Mouse (Mus musculus) embryonic facial prominence, embryonic 13.5 days (tissue): ENCODE results near the gene Bag6. TPM values are rescaled to one million over a fixed set of nuclear protein-coding genes. Genes with fewer than 3 reads are reported as not detected.
A peak's percentile ranks its signal among the peaks of the same experiment; 100 is the strongest.

Source experiments
- ATAC-seq: fragments of 200-750 bp; cut with Nextera tagmentation; 2 replicates; pipeline ENCODE4 v1.8.0; 2017; ENCODE audit warnings: low read depth; ENCODE audit not compliant: insufficient number of reproducible peaks, insufficient read depth, low FRiP score, low TSS enrichment
- H3K27ac ChIP-seq: fragments of 300-500 bp; sonication (generic); 2 replicates; pipeline ENCODE4 v1.5.1; 2015; ENCODE audit warnings: moderate library complexity, mild to moderate bottlenecking, inconsistent platforms
- H3K27me3 ChIP-seq: fragments of 300-500 bp; sonication (generic); 2 replicates; pipeline ENCODE4 v1.6.1; 2015; ENCODE audit warnings: mild to moderate bottlenecking, inconsistent platforms
- H3K36me3 ChIP-seq: fragments of 300-500 bp; sonication (generic); 2 replicates; pipeline ENCODE4 v1.6.1; 2015; ENCODE audit warnings: mild to moderate bottlenecking, inconsistent platforms
- H3K4me1 ChIP-seq: fragments of 300-500 bp; sonication (generic); 2 replicates; pipeline ENCODE4 v1.6.1; 2015; ENCODE audit warnings: inconsistent platforms
- H3K4me2 ChIP-seq: fragments of 300-500 bp; sonication (generic); 2 replicates; pipeline ENCODE4 v1.6.1; 2015; ENCODE audit warnings: moderate library complexity, mild to moderate bottlenecking, inconsistent platforms
- H3K4me3 ChIP-seq: fragments of 300-500 bp; sonication (generic); 2 replicates; pipeline ENCODE4 v1.5.1; 2015; ENCODE audit warnings: mild to moderate bottlenecking, inconsistent platforms
- H3K9ac ChIP-seq: fragments of 300-500 bp; sonication (generic); 2 replicates; pipeline ENCODE4 v1.6.1; 2015; ENCODE audit warnings: mild to moderate bottlenecking, inconsistent platforms
- H3K9me3 ChIP-seq: fragments of 300-500 bp; sonication (generic); 2 replicates; pipeline ENCODE4 v1.6.1; 2016; ENCODE audit warnings: inconsistent platforms
- WGBS: fragments of 180-500 bp; shearing (Covaris S2); methylation state at CpG from one replicate; pipeline ENCODE4 v1.1.7; 2015; ENCODE audit warnings: mixed read lengths; 5-methylcytosine and 5-hydroxymethylcytosine counted together
- polyA plus RNA-seq: library from polyadenylated mRNA; unstranded; fragments of >200 nt; fragmentation: Nextera tagmentation; extraction: Ambion mirVana; gene quantifications from 2 replicates; pipeline ENCODE4 v1.2.1, GENCODE M21; 2015

The Bag6 gene
- polyA plus RNA-seq, 1 experiment from 2014 or later: 67.8 TPM

DNA sequence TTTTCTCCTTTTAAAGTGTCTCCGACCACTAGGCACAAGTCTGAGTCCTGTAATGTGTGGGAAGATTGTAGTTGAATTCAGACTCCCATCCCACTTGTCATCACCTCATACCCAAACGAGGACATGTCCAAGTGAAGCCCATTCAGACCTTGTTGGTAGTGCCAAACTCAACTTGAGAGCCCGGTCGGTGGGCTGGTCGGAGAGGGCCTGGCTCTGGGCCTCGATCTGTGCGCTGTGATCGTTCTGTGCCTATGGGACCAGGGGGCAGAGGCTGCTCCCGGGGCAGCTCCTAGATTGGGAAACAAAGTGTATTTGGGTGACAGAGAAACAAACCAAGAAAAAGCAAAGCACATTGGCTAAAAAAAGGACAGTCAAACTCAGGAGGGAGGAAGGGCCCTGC lies 18.1 kb downstream of the Bag6 start:
- Histone ChIP-seq H3K4me3 (no peak overlapping the region), H3K4me1 (peaks cover 23% of the 10 kb centered on the region), H3K36me3 (peaks cover 98% of the 10 kb centered on the region), H3K27me3 (no peaks in the 10 kb centered on the region), H3K9me3 (no peaks in the 10 kb centered on the region), H3K4me2 (no peak overlapping the region), H3K27ac (no peak overlapping the region), H3K9ac (no peak overlapping the region)
- ATAC-seq: no peak
- WGBS: 93% methylated on average over 9 of the region's 9 CpGs

DNA sequence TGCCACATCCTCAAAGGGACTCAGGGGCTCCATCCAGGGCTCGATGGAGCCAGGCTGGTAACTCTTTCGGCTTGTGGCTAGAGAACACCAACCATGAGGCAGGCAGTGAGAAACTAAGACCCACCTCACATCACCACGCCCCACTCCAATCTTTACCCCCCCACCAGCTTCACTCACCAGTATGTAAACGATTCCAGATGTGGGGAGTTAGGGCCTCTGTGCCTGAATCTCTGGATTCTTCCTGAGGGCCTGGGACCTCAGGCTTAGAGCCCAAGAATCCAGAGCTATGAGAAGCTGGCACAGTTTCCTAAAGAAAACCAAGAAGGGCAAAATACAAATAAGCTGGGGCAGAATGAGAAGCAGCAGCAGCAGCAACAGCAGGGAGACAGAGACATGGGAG lies 19.0 kb downstream of the Bag6 start:
- Histone ChIP-seq H3K27ac (peak overlapping the region; percentile 77), H3K27me3 (no peaks in the 10 kb centered on the region), H3K4me1 (peaks cover 23% of the 10 kb centered on the region), H3K4me2 (no peak overlapping the region), H3K9me3 (no peaks in the 10 kb centered on the region), H3K36me3 (peaks cover 98% of the 10 kb centered on the region), H3K9ac (0 out of 2 replicates have a peak overlapping the region, but pooled peaks have one; percentile 63), H3K4me3 (no peak overlapping the region)
- 35% methylated on average over 4 of the region's 4 CpGs for WGBS
- no peak for ATAC-seq

DNA sequence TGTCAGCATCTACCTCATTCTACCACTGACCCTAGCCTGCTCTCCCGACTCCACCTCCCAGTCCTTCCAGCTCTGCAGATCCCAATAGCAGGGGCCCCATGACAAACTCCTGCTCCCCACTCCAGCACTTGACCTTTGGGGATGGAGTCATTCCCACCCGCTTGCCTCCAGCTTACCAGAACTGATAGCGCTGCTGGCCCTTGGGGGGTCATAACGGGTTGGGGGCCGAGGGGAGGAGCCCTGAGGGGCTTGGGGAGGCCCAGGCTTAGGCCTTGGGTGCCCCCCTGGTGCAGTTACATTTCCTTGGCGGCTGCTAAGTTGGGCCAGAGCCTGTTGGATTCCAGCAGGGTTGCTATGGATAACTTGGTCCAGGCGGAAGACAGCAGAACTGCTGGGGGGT lies 19.6 kb downstream of the Bag6 start:
- ATAC-seq: no peak
- no peak overlapping the region for H3K4me3 ChIP-seq
- no peaks in the 10 kb centered on the region for H3K9me3 ChIP-seq
- peak overlapping the region; percentile 5; the same call in 1 of the 2 replicates for H3K4me2 ChIP-seq
- peak overlapping the region; percentile 77 for H3K27ac ChIP-seq
- H3K36me3 ChIP-seq: peaks cover 98% of the 10 kb centered on the region
- WGBS: 73% methylated on average over 7 of the region's 7 CpGs
- no peaks in the 10 kb centered on the region for H3K27me3 ChIP-seq
- H3K9ac ChIP-seq: peak overlapping the region; percentile 63
- peaks cover 23% of the 10 kb centered on the region for H3K4me1 ChIP-seq

DNA sequence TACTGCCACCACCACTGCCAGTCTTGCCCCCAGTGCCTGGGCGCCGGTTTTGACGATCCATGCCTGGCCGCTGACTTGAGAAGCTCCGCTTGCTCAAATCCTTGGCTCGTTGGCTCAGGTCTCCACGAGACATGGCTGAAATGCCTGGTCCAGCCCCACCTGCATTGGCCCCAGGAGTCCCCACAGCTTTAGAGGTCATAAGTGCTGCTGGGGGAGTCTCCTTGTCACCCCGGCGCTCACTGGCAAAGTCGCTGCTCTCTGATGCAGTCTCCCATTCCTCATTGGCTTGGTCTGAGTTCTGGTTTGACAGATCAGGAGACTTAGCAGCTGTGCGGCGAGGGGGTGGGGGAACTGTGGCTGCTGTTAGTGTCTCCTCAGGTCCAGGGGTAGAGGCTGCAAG lies 20.5 kb downstream of the Bag6 start:
- no peak for ATAC-seq
- 90% methylated on average over 12 of the region's 12 CpGs for WGBS

DNA sequence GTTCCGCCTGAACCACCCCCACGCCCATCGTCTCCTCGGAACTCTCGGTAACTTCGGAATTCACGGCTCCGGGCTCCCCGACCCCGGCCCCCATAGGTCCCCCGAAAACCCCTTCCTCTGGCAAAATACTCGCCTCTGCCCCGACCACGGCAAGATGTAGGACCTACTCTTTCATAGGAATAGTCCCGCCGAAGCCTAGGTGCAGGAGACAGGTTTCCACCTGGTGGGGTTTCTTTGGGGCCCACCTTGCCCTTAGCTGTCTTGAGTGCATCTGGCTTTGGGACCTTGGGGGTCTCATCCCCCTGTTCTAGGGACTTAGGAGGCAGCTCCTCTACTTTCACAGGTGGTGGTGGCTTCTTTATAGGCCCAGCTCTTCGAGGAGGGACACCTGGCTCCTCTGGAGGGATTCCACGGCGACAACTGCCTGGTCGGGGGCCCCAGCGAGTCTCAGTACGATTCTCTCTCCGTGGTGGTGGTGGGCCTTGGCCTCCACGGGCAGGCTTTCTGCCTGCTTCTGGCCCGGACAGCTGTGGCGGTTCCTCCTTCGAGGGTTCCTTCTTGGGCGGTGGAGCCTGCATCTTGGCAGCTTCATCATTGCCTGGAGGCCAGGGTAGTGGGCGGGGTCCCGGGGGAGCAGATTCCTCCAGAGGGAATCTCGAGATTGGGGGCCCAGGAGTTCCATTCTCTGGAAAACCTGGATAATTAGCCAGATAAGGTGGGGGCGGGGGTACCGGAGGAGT lies 21.7 kb downstream of the Bag6 start:
- Histone ChIP-seq H3K27me3 (no peaks in the 10 kb centered on the region), H3K36me3 (peaks cover 100% of the 10 kb centered on the region), H3K4me2 (no peak overlapping the region), H3K4me1 (peaks cover 24% of the 10 kb centered on the region), H3K9me3 (no peaks in the 10 kb centered on the region), H3K4me3 (no peak overlapping the region), H3K9ac (0 out of 2 replicates have a peak overlapping the region, but pooled peaks have one; percentile 36), H3K27ac (no peak overlapping the region)
- no peak for ATAC-seq
- 89% methylated on average over 33 of the region's 33 CpGs for WGBS

More for the DNA sequence above, 20.5 kb downstream of the Bag6 start:
- no peaks in the 10 kb centered on the region for H3K9me3 ChIP-seq
- peaks cover 23% of the 10 kb centered on the region for H3K4me1 ChIP-seq
- peak overlapping the region; percentile 77; the same call in 1 of the 2 replicates for H3K27ac ChIP-seq
- H3K4me3 ChIP-seq: no peak overlapping the region
- H3K27me3 ChIP-seq: no peaks in the 10 kb centered on the region
- H3K9ac ChIP-seq: no peak overlapping the region
- peaks cover 98% of the 10 kb centered on the region for H3K36me3 ChIP-seq
- no peak overlapping the region for H3K4me2 ChIP-seq

DNA sequence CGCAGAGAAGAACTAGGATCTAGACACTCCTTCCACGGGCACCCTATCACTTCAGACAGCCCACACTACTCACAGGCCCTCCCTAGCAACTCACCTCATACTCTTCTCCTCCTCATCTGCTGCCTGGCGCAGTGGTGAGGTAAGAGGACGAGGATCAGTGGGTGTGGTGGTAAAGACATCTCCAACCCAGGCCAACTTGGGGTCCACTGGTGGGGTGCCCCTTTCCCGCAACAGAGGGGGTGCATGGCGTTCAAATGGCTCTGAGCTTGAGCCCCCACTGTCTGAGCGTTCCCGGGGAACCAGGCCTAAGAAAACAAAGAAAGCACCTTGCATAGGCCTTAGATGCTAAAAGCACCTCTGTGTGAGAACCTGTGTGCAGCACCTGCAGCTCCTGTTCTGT lies 22.3 kb downstream of the Bag6 start:
- Histone ChIP-seq H3K4me3 (no peak overlapping the region), H3K27me3 (no peaks in the 10 kb centered on the region), H3K27ac (no peak overlapping the region), H3K36me3 (peaks cover 100% of the 10 kb centered on the region), H3K9me3 (no peaks in the 10 kb centered on the region), H3K9ac (no peak overlapping the region), H3K4me1 (peaks cover 31% of the 10 kb centered on the region), H3K4me2 (no peak overlapping the region)
- ATAC-seq: no peak
- 92% methylated on average over 8 of the region's 8 CpGs for WGBS

DNA sequence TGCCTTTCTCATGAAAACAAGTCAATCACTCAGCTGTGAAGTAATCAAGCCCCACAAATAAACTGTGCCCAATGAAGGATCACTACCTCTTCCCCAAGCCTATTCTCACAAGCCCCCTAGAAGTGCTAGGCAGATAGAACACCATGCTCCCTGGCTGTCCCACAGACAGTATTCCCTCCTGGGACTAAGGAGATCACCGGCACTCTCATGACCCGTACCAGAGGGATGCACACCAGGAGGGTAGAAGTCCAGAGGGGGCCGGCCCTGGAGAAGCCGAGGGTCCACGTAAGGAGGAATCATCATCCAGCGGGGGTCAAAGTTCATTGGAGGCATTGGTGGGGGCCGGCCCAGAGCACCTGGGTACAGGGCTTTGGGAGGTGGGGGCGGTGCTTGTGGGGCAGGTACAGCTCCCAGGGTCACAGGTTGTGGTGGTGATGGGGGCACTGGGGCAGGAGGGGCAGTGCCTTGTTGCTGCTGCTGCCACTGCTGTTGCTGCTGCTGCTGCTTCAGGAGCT lies 22.7 kb downstream of the Bag6 start:
- Histone ChIP-seq H3K9me3 (no peaks in the 10 kb centered on the region), H3K9ac (no peak overlapping the region), H3K36me3 (peaks cover 100% of the 10 kb centered on the region), H3K4me1 (peaks cover 35% of the 10 kb centered on the region), H3K4me3 (no peak overlapping the region), H3K27me3 (no peaks in the 10 kb centered on the region), H3K27ac (no peak overlapping the region), H3K4me2 (no peak overlapping the region)
- 90% methylated on average over 8 of the region's 8 CpGs for WGBS
- ATAC-seq: no peak

DNA sequence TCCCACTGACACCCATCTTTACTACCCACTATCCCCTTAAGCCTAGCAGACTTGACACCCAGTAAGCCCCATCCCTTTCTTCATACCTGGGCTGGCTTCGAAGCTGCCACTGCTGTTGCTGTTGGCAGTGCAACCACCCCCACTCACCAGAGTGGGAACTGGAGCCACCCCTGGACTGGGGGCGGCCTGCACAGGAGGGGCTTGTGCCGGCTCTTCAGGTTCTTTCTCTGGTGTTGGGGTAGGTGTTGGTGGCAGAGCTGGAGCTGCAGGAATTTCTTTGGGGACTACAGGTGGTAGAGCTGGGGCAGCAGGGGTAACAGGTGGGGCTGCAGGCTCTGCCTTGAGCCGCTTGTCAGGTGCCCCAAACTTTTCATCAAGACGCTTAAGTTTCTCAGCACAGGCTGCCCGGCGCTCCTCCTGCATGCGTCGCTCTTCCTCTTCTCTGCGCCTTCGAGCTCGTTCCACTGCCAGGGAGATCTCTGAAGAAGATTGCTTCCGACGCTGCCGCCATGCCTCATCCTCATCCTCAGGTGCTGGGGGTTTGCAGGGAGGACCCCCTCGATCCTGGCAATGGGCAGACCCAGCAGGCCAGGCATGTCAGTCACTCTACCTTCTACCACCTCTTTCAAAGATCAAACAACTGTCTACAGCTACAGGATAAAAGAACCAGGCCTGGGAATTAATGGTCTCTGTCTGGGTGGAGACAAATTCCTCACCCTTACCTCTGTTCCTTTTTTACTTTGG lies 24.0 kb downstream of the Bag6 start:
- 91% methylated on average over 16 of the region's 16 CpGs for WGBS
- ATAC-seq: no peak
- no peak overlapping the region for H3K4me3 ChIP-seq

DNA sequence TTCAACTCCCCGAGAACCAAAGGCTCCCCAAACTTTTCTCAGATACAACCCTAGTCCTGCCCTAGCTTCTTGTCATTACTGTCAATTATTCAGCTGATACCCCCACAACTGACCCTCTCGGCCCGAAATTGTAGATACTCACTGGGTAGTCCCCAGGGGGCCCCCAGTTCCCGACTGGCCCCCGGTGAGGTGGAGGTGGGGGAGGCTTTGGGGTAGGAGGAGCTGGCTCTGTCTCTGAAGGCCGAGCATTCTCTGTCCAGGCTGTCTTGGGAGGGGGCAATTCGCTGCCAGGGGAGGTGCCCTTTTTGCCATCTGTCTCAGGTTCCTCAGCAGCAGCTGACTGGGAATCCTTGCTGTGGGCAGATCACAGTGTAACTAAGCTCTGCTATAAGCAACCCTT lies 24.7 kb downstream of the Bag6 start:
- Histone ChIP-seq H3K27me3 (no peaks in the 10 kb centered on the region), H3K36me3 (peaks cover 84% of the 10 kb centered on the region), H3K9me3 (no peaks in the 10 kb centered on the region), H3K4me3 (no peak overlapping the region), H3K4me1 (peaks cover 30% of the 10 kb centered on the region), H3K27ac (no peak overlapping the region), H3K9ac (no peak overlapping the region), H3K4me2 (no peak overlapping the region)
- ATAC-seq: no peak
- WGBS: 85% methylated on average over 7 of the region's 7 CpGs

More for the DNA sequence above, 24.0 kb downstream of the Bag6 start:
- Histone ChIP-seq H3K9ac (no peak overlapping the region), H3K4me1 (peaks cover 36% of the 10 kb centered on the region), H3K27ac (no peak overlapping the region), H3K9me3 (no peaks in the 10 kb centered on the region), H3K27me3 (no peaks in the 10 kb centered on the region), H3K4me2 (no peak overlapping the region), H3K36me3 (peaks cover 90% of the 10 kb centered on the region)

DNA sequence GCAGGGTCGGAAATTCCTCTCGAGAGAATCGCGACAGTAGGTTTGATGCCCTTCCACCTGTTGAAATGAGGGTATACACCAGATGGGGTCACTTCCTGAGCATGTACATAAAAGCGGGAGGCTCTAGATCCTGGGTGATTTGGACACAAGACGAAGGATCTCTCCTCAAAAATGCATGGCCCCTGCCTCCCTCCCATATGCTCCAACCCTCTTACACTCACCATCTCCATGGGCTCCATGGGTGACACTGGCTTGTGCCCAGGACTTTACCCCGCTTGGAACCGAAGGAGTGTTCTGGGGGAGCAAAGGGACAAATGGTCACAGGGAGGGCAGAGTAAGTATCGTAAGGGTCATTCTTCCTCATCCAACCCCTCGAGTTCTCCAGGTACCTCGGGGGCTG lies 26.4 kb downstream of the Bag6 start:
- ATAC-seq: no peak
- Histone ChIP-seq H3K4me2 (no peak overlapping the region), H3K4me1 (peaks cover 24% of the 10 kb centered on the region), H3K27me3 (no peaks in the 10 kb centered on the region), H3K9me3 (no peaks in the 10 kb centered on the region), H3K27ac (no peak overlapping the region), H3K36me3 (peaks cover 66% of the 10 kb centered on the region), H3K4me3 (no peak overlapping the region), H3K9ac (peak overlapping the region; percentile 100; the same call in 1 of the 2 replicates)
- 86% methylated on average over 11 of the region's 11 CpGs for WGBS

DNA sequence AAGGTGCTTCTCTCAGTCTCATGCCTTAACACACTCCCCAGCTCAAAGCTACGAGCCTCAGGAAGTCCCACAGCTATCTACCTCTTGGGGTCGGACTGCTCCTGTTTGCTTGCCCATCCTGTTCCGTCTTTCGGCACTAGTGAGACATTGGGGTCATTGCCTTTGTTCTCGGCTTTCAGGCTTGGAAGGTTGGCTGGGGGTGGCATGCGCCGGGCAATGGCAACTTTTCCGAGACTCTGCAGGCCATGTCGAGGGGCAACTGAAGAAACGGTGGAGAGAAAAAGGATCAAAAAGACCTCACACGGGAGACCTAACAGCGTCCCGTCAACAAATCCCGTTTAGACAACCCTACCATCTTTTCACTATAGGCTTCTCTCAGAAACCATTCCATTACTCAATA lies 27.1 kb downstream of the Bag6 start:
- no peak for ATAC-seq
- Histone ChIP-seq H3K27me3 (no peaks in the 10 kb centered on the region), H3K4me1 (peaks cover 27% of the 10 kb centered on the region), H3K9ac (peak overlapping the region; percentile 100), H3K27ac (no peak overlapping the region), H3K4me2 (peak overlapping the region; percentile 94), H3K9me3 (no peaks in the 10 kb centered on the region), H3K36me3 (peaks cover 59% of the 10 kb centered on the region), H3K4me3 (peak overlapping the region; percentile 99)
- WGBS: 74% methylated on average over 14 of the region's 14 CpGs
